Mouse (Mus musculus): ENCODE measurements at regions not wholly inside any gene's neighbourhood (a gene's known extent, or its start where the extent isn't known, plus 50 kb on each side); places are given as distances from the start of the nearest gene placed in this dataset.

- TF ChIP-seq EP300 (IDR thresholded peaks at IDR 0.05; ENCODE audit: low read depth) (no peak), CTCF (IDR thresholded peaks at IDR 0.05; ENCODE audit: low read depth) (no peak)
Measured at GRCm38 (mm10) chr2:79180782-79181181, 74.4 kb upstream of the Itga4 start.

Data from liver, embryonic 14.5 days (tissue).